Mouse (Mus musculus): ENCODE measurements around the gene Sh3bgrl. TPM values are rescaled to one million over a fixed set of nuclear protein-coding genes. Genes with fewer than 3 reads are reported as not detected.

Sh3bgrl gene
- polyA plus RNA-seq (2021; fragmentation: Nextera tagmentation), result 89.7 and 98.0 TPM in 2 replicates
- long read RNA-seq, experiment 1, transcript Sh3bgrl-201 (4 exons, 2,882 nt), result major isoform, 133 of 160 reads
- long read RNA-seq, experiment 1, partial matches to known transcripts, result 19 of 160 reads
- long read RNA-seq, experiment 1, other reads (novel, unspliced or antisense), result 8 of 160 reads
- long read RNA-seq, experiment 2, transcript Sh3bgrl-201 (4 exons, 2,882 nt), result major isoform, 530 of 568 reads
- long read RNA-seq, experiment 2, partial matches to known transcripts, result 9 of 568 reads
- long read RNA-seq, experiment 2, other reads (novel, unspliced or antisense), result 29 of 568 reads

GRCm38 (mm10) chrX:109095245-109096242, at the start of gene Sh3bgrl:
TSS of gene Sh3bgrl (plus strand) at chrX:109095365.

GRCm38 (mm10) chrX:109196468-109196867, 101.3 kb downstream of the Sh3bgrl start, which contains the start of gene Gm6377:
TSS of gene Gm6377 (plus strand) at chrX:109196756.

Other genes starting within 250 kb of the Sh3bgrl start
- gene Hmgn5, start 82.0 kb upstream of the Sh3bgrl start, polyA plus RNA-seq (2021; fragmentation: Nextera tagmentation), result 8.2 and 9.2 TPM in 2 replicates
- gene Gm6377, start 101.4 kb downstream of the Sh3bgrl start, polyA plus RNA-seq (2021; fragmentation: Nextera tagmentation), result not detected in 2 replicates

Data from layer of hippocampus, adult 6 months (tissue).